Mouse (Mus musculus) midbrain, embryonic 12.5 days (tissue): ENCODE data around the gene 1600014C10Rik. TPM values are rescaled to one million over a fixed set of nuclear protein-coding genes. Genes with fewer than 3 reads are reported as not detected.

ENCODE experiments used
- ATAC-seq: fragments of 200-750 bp; cut with Nextera tagmentation; 2 replicates; pipeline ENCODE4 v1.8.0; 2017; ENCODE audit warnings: low read depth, moderate TSS enrichment, moderate library complexity; ENCODE audit not compliant: low FRiP score
- H3K27ac ChIP-seq: fragments of 300-500 bp; sonication (generic); replicated peaks from 2 replicates; pipeline ENCODE4 v1.5.1; 2016; ENCODE audit warnings: mild to moderate bottlenecking
- H3K27me3 ChIP-seq: fragments of 300-500 bp; sonication (generic); 2 replicates; pipeline ENCODE4 v1.6.1; 2016; ENCODE audit warnings: mild to moderate bottlenecking
- H3K36me3 ChIP-seq: fragments of 300-500 bp; sonication (generic); 2 replicates; pipeline ENCODE4 v1.6.1; 2016
- H3K4me1 ChIP-seq: fragments of 300-500 bp; sonication (generic); 2 replicates; pipeline ENCODE4 v1.6.1; 2016
- H3K4me2 ChIP-seq: fragments of 300-500 bp; sonication (generic); replicated peaks from 2 replicates; pipeline ENCODE4 v1.6.1; 2016; ENCODE audit warnings: mild to moderate bottlenecking, moderate library complexity
- H3K4me3 ChIP-seq: fragments of 300-500 bp; sonication (generic); 2 replicates; pipeline ENCODE4 v1.5.1; 2016; ENCODE audit warnings: mild to moderate bottlenecking
- H3K9ac ChIP-seq: fragments of 300-500 bp; sonication (generic); replicated peaks from 2 replicates; pipeline ENCODE4 v1.6.1; 2016; ENCODE audit warnings: mild to moderate bottlenecking, moderate library complexity
- H3K9me3 ChIP-seq: fragments of 300-500 bp; sonication (generic); 2 replicates; pipeline ENCODE4 v1.6.1; 2016; ENCODE audit warnings: mild to moderate bottlenecking
- WGBS: fragments of 180-500 bp; shearing (Covaris S2); methylation state at CpG from one replicate; pipeline ENCODE4 v1.1.7; 2016; 5-methylcytosine and 5-hydroxymethylcytosine counted together
- polyA plus RNA-seq: library from polyadenylated mRNA; unstranded; fragments of >200 nt; fragmentation: Nextera tagmentation; extraction: Ambion mirVana; gene quantifications from 2 replicates; pipeline ENCODE4 v1.2.1, GENCODE M21; 2016

The 1600014C10Rik gene
- polyA plus RNA-seq: 18.5 and 19.9 TPM in 2 replicates

DNA sequence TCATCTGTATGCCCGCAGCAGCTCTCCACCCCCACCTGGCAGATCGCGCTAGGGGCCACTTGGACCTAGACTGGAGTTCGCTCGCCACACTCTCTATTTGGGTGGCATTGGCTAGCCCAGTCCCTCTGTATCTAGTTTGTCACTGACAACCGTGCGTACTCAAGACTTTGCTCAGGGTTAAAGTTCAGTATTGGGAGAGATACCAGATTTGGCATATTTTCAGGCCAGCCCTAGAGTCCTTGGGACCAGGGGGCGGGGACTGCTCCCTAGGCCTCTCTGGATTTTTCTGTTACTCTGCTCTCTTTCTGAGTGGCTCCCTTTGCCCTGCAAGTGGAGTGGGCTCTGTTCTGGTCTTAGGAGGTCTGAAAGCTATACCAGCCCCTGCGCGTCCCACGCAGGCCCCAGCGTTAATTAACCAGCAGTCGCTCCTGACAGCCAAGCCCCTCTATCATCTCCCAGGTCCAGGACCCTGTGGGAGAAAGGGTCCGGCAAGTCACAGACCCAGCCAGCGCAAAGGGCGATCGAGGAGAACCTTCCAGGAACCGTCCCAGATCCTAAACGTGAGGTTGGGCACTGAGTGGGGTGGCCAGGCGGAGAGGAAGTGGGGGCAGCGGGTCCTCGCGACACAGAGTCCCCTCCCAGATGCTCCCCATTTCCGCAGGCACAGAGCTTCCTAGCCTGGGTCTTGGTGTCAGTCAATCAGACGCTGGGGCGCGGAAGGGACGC, at the start of gene 1600014C10Rik:
TSS of gene 1600014C10Rik (plus strand) at position 256 of the 726 bp plus-strand sequence.
- 5% methylated on average over 28 of the region's 28 CpGs for WGBS
- Histone ChIP-seq H3K27me3 (no peaks in the 10 kb centered on the region), H3K4me2 (peak within 1 kb of the TSS; percentile 89)

DNA sequence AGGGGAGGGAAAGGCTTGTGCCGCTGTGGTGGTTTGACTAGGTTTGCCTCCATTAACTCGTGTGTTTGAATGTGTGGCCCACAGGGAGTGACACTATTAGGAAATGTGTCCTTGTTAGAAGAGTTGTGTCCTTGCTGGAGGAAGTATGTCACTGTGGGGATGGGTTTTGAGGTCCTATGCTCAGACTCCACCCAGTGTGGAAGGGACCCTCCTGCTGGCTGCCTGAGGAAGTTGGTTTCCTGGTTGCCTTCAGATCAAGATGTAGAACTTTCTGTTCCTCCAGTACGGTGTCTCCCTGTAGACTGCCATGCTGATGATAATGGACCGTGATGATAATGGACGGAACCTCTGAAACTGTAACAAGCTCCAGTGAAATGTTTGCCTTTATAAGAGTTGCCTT, 48.5 kb upstream of the 1600014C10Rik start:
- Histone ChIP-seq H3K27me3 (0 out of 2 replicates have a peak, but pooled peaks cover 3% of the 10 kb centered on the region), H3K4me1 (no peaks in the 10 kb centered on the region), H3K36me3 (no peaks in the 10 kb centered on the region), H3K4me3 (no peak overlapping the region), H3K9ac (no peak overlapping the region), H3K4me2 (no peak overlapping the region), H3K9me3 (no peaks in the 10 kb centered on the region), H3K27ac (no peak overlapping the region)
- no peak for ATAC-seq
- WGBS: 89% methylated on average over 5 of the region's 5 CpGs

More for the DNA sequence above, at the start of gene 1600014C10Rik:
- H3K4me1 ChIP-seq: peaks cover 20% of the 10 kb centered on the region
- H3K36me3 ChIP-seq: no peaks in the 10 kb centered on the region
- H3K9me3 ChIP-seq: no peaks in the 10 kb centered on the region
- peak; percentile 61 for ATAC-seq
- H3K9ac ChIP-seq: peak within 1 kb of the TSS; percentile 74
- peak within 1 kb of the TSS; percentile 84 for H3K27ac ChIP-seq
- peak within 1 kb of the TSS; percentile 66 for H3K4me3 ChIP-seq

DNA sequence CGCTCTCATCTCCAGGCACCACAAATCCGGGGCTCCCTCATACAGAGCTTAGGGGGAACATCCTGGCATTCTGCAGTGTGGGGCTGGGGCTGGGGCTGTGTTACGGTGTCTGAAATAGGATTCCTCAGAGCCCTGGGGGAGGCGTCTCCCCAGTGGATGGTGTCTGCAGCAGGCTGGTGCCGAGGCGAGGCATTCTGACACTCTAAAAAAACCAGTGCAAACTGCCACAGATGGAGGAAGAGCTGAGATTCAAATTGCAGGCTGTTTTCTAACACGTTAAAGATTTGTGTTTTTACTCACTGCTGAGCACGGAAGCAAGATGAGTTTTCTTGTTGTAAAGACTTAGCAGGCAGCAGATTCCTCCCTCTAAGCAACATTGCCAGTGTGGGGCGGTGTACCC, 42.7 kb upstream of the 1600014C10Rik start:
- ATAC-seq: no peak
- no peaks in the 10 kb centered on the region for H3K4me1 ChIP-seq
- H3K27ac ChIP-seq: no peak overlapping the region
- H3K36me3 ChIP-seq: no peaks in the 10 kb centered on the region
- H3K4me3 ChIP-seq: no peak overlapping the region
- H3K27me3 ChIP-seq: no peaks in the 10 kb centered on the region
- no peak overlapping the region for H3K4me2 ChIP-seq
- H3K9ac ChIP-seq: no peak overlapping the region
- no peaks in the 10 kb centered on the region for H3K9me3 ChIP-seq
- 61% methylated on average over 9 of the region's 9 CpGs for WGBS

DNA sequence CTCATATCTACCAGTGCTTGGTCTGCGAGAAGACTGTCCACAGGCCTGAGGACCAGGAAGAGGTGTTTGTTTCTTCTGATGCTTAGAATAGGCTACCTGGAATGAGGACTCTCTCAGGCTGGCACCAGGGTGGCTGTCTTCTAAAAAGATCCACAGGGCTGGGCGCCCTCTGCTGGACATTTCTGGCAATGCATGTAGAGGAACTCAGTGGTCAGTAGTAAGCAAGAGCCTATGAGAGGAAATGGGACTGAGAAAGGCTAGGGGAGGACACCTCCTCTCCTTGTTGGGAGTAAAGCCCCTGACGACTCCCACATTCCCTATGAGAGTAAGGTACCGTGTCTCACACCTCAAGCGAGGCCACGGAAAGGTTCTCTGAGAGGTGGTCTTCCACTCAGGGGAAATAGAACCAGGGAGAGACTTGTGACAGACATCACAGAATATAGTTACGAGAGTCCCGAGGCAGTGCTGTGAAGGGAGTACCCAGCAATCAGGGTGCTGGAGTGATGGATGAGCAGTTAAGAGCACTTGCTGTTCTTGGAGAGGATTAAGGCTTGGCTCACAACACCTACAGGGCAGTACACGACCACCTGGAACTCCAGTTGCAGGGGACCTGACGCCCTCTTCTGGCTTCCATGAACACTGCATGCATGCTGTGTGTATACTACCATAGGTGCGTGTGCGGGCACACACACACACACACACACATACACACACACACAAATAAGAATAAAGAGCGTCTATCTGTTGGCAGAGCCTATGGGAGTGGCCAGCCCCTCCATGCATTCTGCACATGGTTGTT, 41.1 kb upstream of the 1600014C10Rik start:
- Histone ChIP-seq H3K4me3 (no peak overlapping the region), H3K9ac (no peak overlapping the region), H3K27me3 (no peaks in the 10 kb centered on the region), H3K9me3 (no peaks in the 10 kb centered on the region), H3K4me2 (no peak overlapping the region), H3K27ac (no peak overlapping the region), H3K4me1 (no peaks in the 10 kb centered on the region), H3K36me3 (no peaks in the 10 kb centered on the region)
- 65% methylated on average over 13 of the region's 13 CpGs for WGBS
- ATAC-seq: peak; percentile 80

DNA sequence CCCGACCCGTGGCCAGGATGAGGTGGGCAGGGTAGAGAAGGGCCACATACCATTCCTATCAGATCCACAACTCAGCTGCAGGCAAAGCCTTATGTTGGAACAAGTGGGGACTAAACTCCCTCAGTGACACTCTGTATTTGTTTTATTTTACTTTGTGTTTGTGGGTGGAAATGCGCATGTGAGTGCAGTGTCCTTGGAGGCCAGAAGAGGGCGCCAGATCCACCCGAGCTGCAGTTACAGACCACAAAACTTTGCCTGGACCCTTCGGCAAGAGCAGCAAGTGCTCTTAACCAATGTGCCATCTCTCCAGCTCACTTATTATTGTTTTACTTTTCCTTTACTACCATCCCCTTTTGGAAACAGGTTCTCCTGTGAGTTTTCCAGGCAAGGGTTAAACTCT, 35.5 kb upstream of the 1600014C10Rik start:
- H3K4me1 ChIP-seq: 0 out of 2 replicates have a peak, but pooled peaks cover 4% of the 10 kb centered on the region
- H3K4me2 ChIP-seq: no peak overlapping the region
- H3K27me3 ChIP-seq: no peaks in the 10 kb centered on the region
- H3K4me3 ChIP-seq: no peak overlapping the region
- no peak for ATAC-seq
- WGBS: 86% methylated on average over 6 of the region's 6 CpGs
- H3K9ac ChIP-seq: no peak overlapping the region
- peaks cover 6% of the 10 kb centered on the region; the same call in 1 of the 2 replicates for H3K9me3 ChIP-seq
- H3K27ac ChIP-seq: no peak overlapping the region
- H3K36me3 ChIP-seq: no peaks in the 10 kb centered on the region

DNA sequence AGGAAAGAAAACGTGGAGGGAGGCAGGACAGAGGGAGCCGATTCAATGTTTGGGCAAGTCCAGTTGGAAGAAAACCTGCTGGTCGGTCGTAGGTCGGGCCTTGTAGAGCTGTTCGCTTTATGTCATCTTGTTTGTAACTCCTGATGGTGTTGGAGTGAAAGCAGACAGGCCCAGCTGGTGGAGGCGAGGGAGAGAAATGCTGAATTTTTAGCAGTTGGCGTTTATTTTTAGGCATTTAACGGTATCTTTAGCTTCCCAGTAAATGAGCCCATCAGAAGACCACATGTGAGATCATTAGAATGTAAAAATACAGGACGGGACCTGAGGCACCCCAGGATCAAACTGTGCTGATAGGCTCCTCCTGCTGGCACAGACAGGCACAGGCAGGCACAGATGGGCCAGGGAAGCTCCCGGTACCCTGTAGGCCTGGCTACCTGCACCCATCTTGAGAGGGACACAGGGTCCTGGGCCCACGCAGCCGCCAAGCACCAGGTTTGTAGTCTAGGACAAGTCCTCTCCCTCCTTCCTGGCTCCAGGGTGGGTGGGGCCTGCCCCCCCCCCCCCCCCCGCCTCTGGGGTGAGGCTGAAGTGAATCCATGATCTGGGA, 31.2 kb upstream of the 1600014C10Rik start:
- peaks cover 6% of the 10 kb centered on the region; the same call in 1 of the 2 replicates for H3K9me3 ChIP-seq
- H3K27ac ChIP-seq: no peak overlapping the region
- H3K27me3 ChIP-seq: no peaks in the 10 kb centered on the region
- H3K4me1 ChIP-seq: 0 out of 2 replicates have a peak, but pooled peaks cover 4% of the 10 kb centered on the region
- no peak; the same call in 1 of the 2 replicates for ATAC-seq
- H3K4me2 ChIP-seq: no peak overlapping the region
- no peak overlapping the region for H3K9ac ChIP-seq
- H3K4me3 ChIP-seq: no peak overlapping the region
- WGBS: 76% methylated on average over 14 of the region's 14 CpGs
- H3K36me3 ChIP-seq: no peaks in the 10 kb centered on the region

DNA sequence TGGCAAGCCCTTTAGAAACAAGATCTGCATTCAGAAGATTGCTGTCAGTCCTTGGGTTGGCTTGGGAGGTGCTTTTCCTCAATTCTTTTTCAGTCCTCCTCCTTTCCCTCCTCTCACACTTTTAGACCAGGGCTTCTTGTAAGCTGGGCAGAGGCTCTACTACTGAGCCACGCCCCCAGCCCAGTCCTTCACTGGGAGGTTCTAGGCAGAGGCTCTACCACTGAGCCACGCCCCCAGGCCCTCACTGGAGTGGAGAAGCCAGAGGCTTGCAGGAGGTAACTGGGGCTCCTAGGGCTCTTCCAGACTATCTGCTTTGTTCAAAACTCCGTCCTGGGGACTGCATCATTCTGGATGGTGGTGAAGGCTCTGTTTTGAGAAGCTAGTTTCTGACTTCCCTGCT, 30.4 kb upstream of the 1600014C10Rik start:
- 78% methylated on average over 3 of the region's 3 CpGs for WGBS
- H3K27me3 ChIP-seq: no peaks in the 10 kb centered on the region
- no peaks in the 10 kb centered on the region for H3K36me3 ChIP-seq
- ATAC-seq: no peak
- no peak overlapping the region for H3K4me2 ChIP-seq
- H3K27ac ChIP-seq: no peak overlapping the region
- 0 out of 2 replicates have a peak, but pooled peaks cover 4% of the 10 kb centered on the region for H3K4me1 ChIP-seq
- no peak overlapping the region for H3K9ac ChIP-seq
- peaks cover 2% of the 10 kb centered on the region; the same call in 1 of the 2 replicates for H3K9me3 ChIP-seq
- no peak overlapping the region for H3K4me3 ChIP-seq

DNA sequence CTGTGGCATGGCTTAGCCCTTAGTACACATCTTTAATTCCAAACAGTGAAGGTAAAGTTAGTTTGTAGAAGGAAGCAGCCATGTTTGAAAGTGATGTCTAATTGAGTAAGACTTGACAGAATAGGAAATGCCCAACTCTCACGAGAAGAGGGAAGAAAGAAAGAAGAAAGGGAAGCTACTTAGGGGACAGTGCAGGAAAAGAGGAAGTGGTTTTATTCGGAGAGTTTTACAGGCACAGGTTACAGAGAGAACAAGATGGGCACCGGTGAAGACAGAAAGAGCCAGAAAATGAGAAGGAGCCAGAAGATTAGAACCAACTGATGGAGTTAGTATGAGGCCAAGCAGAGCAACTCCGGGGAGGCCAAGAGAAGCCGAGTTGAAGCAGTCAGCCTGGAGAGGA, 27.2 kb upstream of the 1600014C10Rik start:
- Histone ChIP-seq H3K36me3 (no peaks in the 10 kb centered on the region), H3K9ac (no peak overlapping the region), H3K4me3 (no peak overlapping the region), H3K4me2 (no peak overlapping the region), H3K9me3 (no peaks in the 10 kb centered on the region), H3K27me3 (no peaks in the 10 kb centered on the region), H3K4me1 (0 out of 2 replicates have a peak, but pooled peaks cover under 1% of the 10 kb centered on the region), H3K27ac (no peak overlapping the region)
- WGBS: 87% methylated on average over 5 of the region's 5 CpGs
- no peak for ATAC-seq

DNA sequence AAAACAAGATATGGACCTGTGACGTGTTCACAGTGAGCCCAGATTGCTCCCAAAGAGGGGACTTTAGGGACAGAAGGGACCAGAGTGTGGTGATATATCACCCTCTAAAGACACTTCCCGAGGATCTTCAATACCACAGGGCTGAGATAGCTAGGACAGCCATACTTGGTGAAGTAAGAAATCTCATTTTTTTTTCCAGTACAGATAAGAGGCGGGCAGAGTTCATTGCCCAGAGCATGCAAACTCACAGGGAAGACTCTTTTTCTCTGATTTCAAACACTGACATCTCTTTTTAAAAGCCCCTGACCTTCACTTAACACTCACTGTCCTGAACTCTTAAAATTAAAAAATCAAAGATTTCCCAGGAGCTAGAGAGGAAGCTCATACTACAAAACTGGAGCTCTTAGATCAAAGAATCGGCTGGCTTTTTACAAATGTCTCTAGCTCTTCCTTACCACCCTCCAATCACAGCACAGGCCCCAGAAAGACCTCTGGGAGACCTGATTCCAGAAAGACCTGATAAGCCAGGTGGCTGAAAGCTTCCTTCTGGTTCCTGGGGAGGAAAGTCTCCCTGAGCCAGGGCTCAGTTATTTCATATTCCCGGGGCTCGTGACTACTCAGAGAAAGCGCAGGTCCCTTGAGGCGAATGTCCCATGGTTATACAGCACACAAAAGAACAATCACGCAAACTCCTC, 24.1 kb upstream of the 1600014C10Rik start:
- ATAC-seq: no peak
- no peak overlapping the region for H3K27ac ChIP-seq
- 84% methylated on average over 9 of the region's 9 CpGs for WGBS
- H3K9ac ChIP-seq: no peak overlapping the region
- no peak overlapping the region for H3K4me2 ChIP-seq
- H3K4me1 ChIP-seq: no peaks in the 10 kb centered on the region
- no peaks in the 10 kb centered on the region for H3K9me3 ChIP-seq
- no peaks in the 10 kb centered on the region for H3K36me3 ChIP-seq
- no peaks in the 10 kb centered on the region for H3K27me3 ChIP-seq
- no peak overlapping the region for H3K4me3 ChIP-seq

DNA sequence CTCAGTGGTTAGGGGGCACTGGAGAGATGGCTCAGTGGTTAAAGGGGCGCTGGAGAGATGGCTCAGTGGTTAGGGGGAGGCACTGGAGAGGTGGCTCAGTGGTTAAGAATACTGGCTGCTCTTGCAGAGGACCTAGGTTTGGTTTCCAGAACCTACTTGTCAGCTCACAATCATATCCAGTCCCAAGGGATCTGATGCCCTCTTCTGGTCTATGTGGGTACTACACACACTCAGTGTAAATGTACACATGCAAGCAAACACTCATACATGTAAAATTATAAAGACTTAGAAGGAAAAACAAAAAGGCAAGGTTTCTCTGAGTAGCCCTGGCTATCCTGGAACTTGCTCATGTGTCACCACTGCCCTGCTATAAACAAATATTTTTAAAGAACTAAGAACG, 21.6 kb upstream of the 1600014C10Rik start:
- 97% methylated on average over 2 of the region's 2 CpGs for WGBS
- H3K36me3 ChIP-seq: no peaks in the 10 kb centered on the region
- no peak overlapping the region for H3K9ac ChIP-seq
- H3K27me3 ChIP-seq: no peaks in the 10 kb centered on the region
- no peaks in the 10 kb centered on the region for H3K4me1 ChIP-seq
- no peak overlapping the region for H3K4me3 ChIP-seq
- no peaks in the 10 kb centered on the region for H3K9me3 ChIP-seq
- ATAC-seq: no peak
- H3K4me2 ChIP-seq: no peak overlapping the region
- H3K27ac ChIP-seq: no peak overlapping the region

DNA sequence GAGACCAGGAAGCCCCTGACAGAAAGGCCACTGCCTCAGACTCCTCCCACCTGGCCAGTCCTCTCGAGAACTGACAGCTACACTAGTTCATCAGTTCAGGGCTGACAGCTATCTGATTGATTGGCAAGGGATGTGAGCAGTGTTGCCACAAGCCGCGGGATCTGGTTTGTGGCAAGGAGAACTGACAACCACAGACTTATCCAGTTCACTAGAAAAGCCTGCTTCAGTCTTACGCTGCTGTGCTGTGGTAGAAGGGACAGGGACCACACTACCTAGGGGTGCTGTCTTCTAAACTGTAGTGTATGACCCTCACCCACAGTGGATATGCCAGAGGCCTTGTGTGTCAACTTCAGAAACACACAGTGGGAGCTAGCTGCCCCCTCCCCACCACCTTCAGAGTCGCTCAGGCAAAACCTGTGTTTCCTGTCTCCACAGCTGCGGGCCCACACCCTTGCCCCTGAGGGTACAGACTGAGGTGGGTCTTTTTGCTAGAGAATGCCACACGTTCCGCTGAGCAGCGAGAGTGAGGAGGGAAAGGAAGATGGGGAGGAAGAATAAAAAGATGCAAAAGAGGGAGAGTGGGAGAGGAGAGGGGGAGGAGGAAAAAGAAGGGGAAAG, 19.5 kb upstream of the 1600014C10Rik start:
- 64% methylated on average over 9 of the region's 9 CpGs for WGBS
- ATAC-seq: no peak
- Histone ChIP-seq H3K4me3 (no peak overlapping the region), H3K9me3 (no peaks in the 10 kb centered on the region), H3K27me3 (no peaks in the 10 kb centered on the region), H3K36me3 (no peaks in the 10 kb centered on the region), H3K4me1 (no peaks in the 10 kb centered on the region), H3K27ac (no peak overlapping the region), H3K9ac (no peak overlapping the region), H3K4me2 (no peak overlapping the region)
